Mouse (Mus musculus) stomach, embryonic 14.5 days (tissue): ENCODE results near the gene Map3k5. TPM values are rescaled to one million over a fixed set of nuclear protein-coding genes. Genes with fewer than 3 reads are reported as not detected.

Source experiments
- ATAC-seq: fragments of 200-750 bp; cut with Nextera tagmentation; 2 replicates; pipeline ENCODE4 v1.8.0; 2017; ENCODE audit warnings: low read depth, moderate TSS enrichment; ENCODE audit not compliant: insufficient number of reproducible peaks, insufficient read depth, low FRiP score
- H3K27ac ChIP-seq: fragments of 300-500 bp; sonication (generic); 2 replicates; pipeline ENCODE4 v1.5.1; 2014; ENCODE audit warnings: mild to moderate bottlenecking, low read length, moderate library complexity, mixed read lengths
- H3K27me3 ChIP-seq: fragments of 300-500 bp; sonication (generic); 2 replicates; pipeline ENCODE4 v1.6.1; 2014; ENCODE audit warnings: low read length, control low read depth, mixed read lengths; ENCODE audit not compliant: control insufficient read depth, insufficient read depth
- H3K36me3 ChIP-seq: fragments of 300-500 bp; sonication (generic); 2 replicates; pipeline ENCODE4 v1.6.1; 2014; ENCODE audit warnings: mild to moderate bottlenecking, control low read depth, low read length, moderate library complexity, mixed read lengths; ENCODE audit not compliant: control insufficient read depth, insufficient read depth
- H3K4me1 ChIP-seq: fragments of 300-500 bp; sonication (generic); 2 replicates; pipeline ENCODE4 v1.6.1; 2014; ENCODE audit warnings: low read length, control low read depth, mixed read lengths; ENCODE audit not compliant: control insufficient read depth, insufficient read depth
- H3K4me2 ChIP-seq: fragments of 300-500 bp; sonication (generic); replicated peaks from 2 replicates; pipeline ENCODE4 v1.6.1; 2014; ENCODE audit warnings: low read depth, low read length, control low read depth
- H3K4me3 ChIP-seq: fragments of 300-500 bp; sonication (generic); 2 replicates; pipeline ENCODE4 v1.5.1; 2014; ENCODE audit warnings: low read depth, low read length, control low read depth
- H3K9ac ChIP-seq: fragments of 300-500 bp; sonication (generic); replicated peaks from 2 replicates; pipeline ENCODE4 v1.6.1; 2014; ENCODE audit warnings: low read depth, mild to moderate bottlenecking, control low read depth, low read length, moderate library complexity, mixed read lengths
- H3K9me3 ChIP-seq: fragments of 300-500 bp; sonication (generic); 2 replicates; pipeline ENCODE4 v1.6.1; 2016; ENCODE audit warnings: low read depth, low read length, control low read depth; ENCODE audit not compliant: control insufficient read depth
- WGBS: fragments of 180-500 bp; shearing (Covaris S2); extraction: QIAGEN DNeasy Blood & Tissue Kit; methylation state at CpG from one replicate; pipeline ENCODE4 v1.1.7; 2014; 5-methylcytosine and 5-hydroxymethylcytosine counted together
- polyA plus RNA-seq: library from polyadenylated mRNA; unstranded; fragments of >200 nt; fragmentation: Nextera tagmentation; extraction: Ambion mirVana; gene quantifications from 2 replicates; pipeline ENCODE4 v1.2.1, GENCODE M21; 2014

The Map3k5 gene
- polyA plus RNA-seq, 1 experiment from 2014 or later = 4.6 TPM

DNA sequence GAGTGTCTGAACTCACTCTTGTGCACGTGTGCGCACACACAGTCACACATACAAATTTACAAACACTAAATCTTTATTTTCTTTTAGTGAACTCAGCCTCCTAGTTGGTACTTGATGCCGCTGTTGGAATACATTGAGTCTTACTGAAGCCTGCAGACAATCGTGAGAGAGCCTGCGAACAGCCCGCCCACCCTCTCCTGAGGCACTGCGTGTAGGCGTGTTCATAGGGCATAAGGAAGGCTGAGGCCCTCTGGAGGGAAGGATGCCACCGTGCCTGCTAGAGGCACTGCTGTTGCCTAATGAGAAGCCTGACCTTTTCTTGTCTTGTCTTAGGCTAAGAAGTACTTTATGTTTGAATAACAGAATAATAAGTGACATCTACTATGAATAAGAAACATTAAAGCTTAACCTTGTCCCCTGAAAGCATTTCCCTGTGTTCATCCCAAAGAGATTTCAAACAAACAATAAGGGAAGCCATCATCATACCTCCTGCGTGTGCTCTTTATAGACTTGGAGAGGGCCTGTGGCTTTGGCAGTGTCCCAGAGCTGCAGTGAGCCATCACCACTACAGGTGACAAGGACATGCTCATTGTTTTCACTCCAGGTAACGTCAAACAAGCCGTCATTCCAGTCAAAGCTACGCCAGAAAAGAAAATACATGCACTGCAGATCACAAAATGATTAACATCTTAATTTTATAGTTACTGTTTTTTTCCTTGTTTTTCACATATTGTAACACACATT is 30.0 kb upstream of the Map3k5 start:
- H3K36me3 ChIP-seq = peaks cover 2% of the 10 kb centered on the region; the same call in 1 of the 2 replicates
- no peaks in the 10 kb centered on the region for H3K4me1 ChIP-seq
- WGBS = 84% methylated on average over 13 of the region's 13 CpGs
- H3K27ac ChIP-seq = no peak overlapping the region
- no peaks in the 10 kb centered on the region for H3K27me3 ChIP-seq
- ATAC-seq = no peak
- H3K9ac ChIP-seq = no peak overlapping the region
- no peak overlapping the region for H3K4me3 ChIP-seq
- H3K9me3 ChIP-seq = no peaks in the 10 kb centered on the region
- no peak overlapping the region for H3K4me2 ChIP-seq

- Histone ChIP-seq H3K27ac (peak within 1 kb of the TSS; percentile 93), H3K4me2 (peak within 1 kb of the TSS; percentile 17), H3K9me3 (no peaks in the 10 kb centered on the region), H3K36me3 (no peaks in the 10 kb centered on the region), H3K27me3 (no peaks in the 10 kb centered on the region), H3K4me3 (peak within 1 kb of the TSS; percentile 53), H3K9ac (peak within 1 kb of the TSS; percentile 49), H3K4me1 (no peaks in the 10 kb centered on the region)
- under 1% methylated on average over 60 of the region's 60 CpGs for WGBS
- peak; percentile 95 for ATAC-seq
Observed at GRCm38 (mm10) chr10:19907246-19907804, 26.9 kb upstream of the Map3k5 start, which contains the start of gene Pex7. Gene Pex7, minus strand, starts transcription at chr10:19907689.

- H3K27me3 ChIP-seq = no peaks in the 10 kb centered on the region
- no peak overlapping the region for H3K9ac ChIP-seq
- H3K4me2 ChIP-seq = peak overlapping the region; percentile 15; the same call in 1 of the 2 replicates
- peak overlapping the region; percentile 93; the same call in 1 of the 2 replicates for H3K27ac ChIP-seq
- H3K4me3 ChIP-seq = peak overlapping the region; percentile 53; the same call in 1 of the 2 replicates
- no peaks in the 10 kb centered on the region for H3K4me1 ChIP-seq
- H3K9me3 ChIP-seq = no peaks in the 10 kb centered on the region
- ATAC-seq = peak; percentile 15; the same call in 1 of the 2 replicates
- no peaks in the 10 kb centered on the region for H3K36me3 ChIP-seq
- WGBS = 63% methylated on average over 2 of the region's 2 CpGs
Observed at GRCm38 (mm10) chr10:19908076-19908475, 26.2 kb upstream of the Map3k5 start.

- WGBS = 79% methylated on average over 2 of the region's 2 CpGs
- no peak overlapping the region for H3K4me2 ChIP-seq
- H3K36me3 ChIP-seq = no peaks in the 10 kb centered on the region
- H3K4me1 ChIP-seq = no peaks in the 10 kb centered on the region
- H3K9ac ChIP-seq = no peak overlapping the region
- H3K4me3 ChIP-seq = no peak overlapping the region
- ATAC-seq = no peak
- no peaks in the 10 kb centered on the region for H3K27me3 ChIP-seq
- H3K9me3 ChIP-seq = no peaks in the 10 kb centered on the region
- H3K27ac ChIP-seq = no peak overlapping the region
Observed at GRCm38 (mm10) chr10:19910516-19910915, 23.8 kb upstream of the Map3k5 start.

GRCm38 (mm10) chr10:19911583-19911982 is 22.7 kb upstream of the Map3k5 start:
- H3K27ac ChIP-seq = no peak overlapping the region
- H3K27me3 ChIP-seq = no peaks in the 10 kb centered on the region
- no peaks in the 10 kb centered on the region for H3K36me3 ChIP-seq
- no peak overlapping the region for H3K4me2 ChIP-seq
- no peak for ATAC-seq
- no peak overlapping the region for H3K9ac ChIP-seq
- WGBS = 21% methylated on average over 1 of the region's 1 CpGs
- H3K4me3 ChIP-seq = no peak overlapping the region
- no peaks in the 10 kb centered on the region for H3K4me1 ChIP-seq
- H3K9me3 ChIP-seq = no peaks in the 10 kb centered on the region

DNA sequence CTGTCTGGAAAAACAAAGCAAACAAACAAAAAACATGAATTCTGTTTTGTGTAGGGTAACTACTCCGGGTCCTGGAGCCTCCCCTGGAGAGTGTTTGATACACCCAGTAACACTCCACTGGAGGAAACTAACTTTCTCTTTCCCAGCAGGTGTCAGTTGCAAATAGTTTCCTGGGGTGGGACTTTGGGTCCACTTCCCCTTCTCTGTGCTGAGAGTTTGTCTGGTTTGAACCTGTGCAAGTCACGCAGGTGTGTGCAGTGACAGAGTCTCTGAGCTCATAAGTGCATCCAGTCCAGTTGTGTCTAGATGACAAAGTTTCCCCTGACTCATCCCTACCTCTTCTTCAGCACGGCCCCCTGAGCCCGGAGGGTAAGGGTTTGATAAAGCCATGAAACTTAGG is 20.5 kb upstream of the Map3k5 start:
- Histone ChIP-seq H3K4me2 (no peak overlapping the region), H3K4me3 (no peak overlapping the region), H3K36me3 (no peaks in the 10 kb centered on the region), H3K9ac (no peak overlapping the region), H3K4me1 (no peaks in the 10 kb centered on the region), H3K27me3 (no peaks in the 10 kb centered on the region), H3K27ac (no peak overlapping the region), H3K9me3 (no peaks in the 10 kb centered on the region)
- 90% methylated on average over 4 of the region's 4 CpGs for WGBS
- no peak for ATAC-seq

- H3K36me3 ChIP-seq = no peaks in the 10 kb centered on the region
- no peak overlapping the region for H3K4me2 ChIP-seq
- H3K4me1 ChIP-seq = no peaks in the 10 kb centered on the region
- H3K9ac ChIP-seq = no peak overlapping the region
- peak; percentile 77; the same call in 1 of the 2 replicates for ATAC-seq
- no peaks in the 10 kb centered on the region for H3K9me3 ChIP-seq
- H3K4me3 ChIP-seq = no peak overlapping the region
- 52% methylated on average over 1 of the region's 1 CpGs for WGBS
- no peak overlapping the region for H3K27ac ChIP-seq
- H3K27me3 ChIP-seq = no peaks in the 10 kb centered on the region
Observed at GRCm38 (mm10) chr10:19915301-19915700, 19.0 kb upstream of the Map3k5 start.

GRCm38 (mm10) chr10:19922410-19922809 is 11.9 kb upstream of the Map3k5 start:
- ATAC-seq = no peak
- Histone ChIP-seq H3K4me2 (no peak overlapping the region), H3K4me3 (no peak overlapping the region), H3K27ac (no peak overlapping the region), H3K4me1 (no peaks in the 10 kb centered on the region), H3K9me3 (no peaks in the 10 kb centered on the region), H3K9ac (no peak overlapping the region), H3K36me3 (no peaks in the 10 kb centered on the region), H3K27me3 (no peaks in the 10 kb centered on the region)
- 54% methylated on average over 4 of the region's 4 CpGs for WGBS
